ENCODE assay signal across 19 mouse cellular contexts in genomic region chr13:97955759-97956158, GRCm38 (mm10).
"Had no signal": no experiment of that assay in that cellular context is flagged by ENCODE, and none has a peak within 500 bp of the region (broad histone marks: within the 10 kb centered on the region; RNA-seq: fewer than 3 reads in every experiment).

No protein-coding gene starts in this region.

- H3K9me3 ChIP-seq: kidney, embryonic 15.5 days; limb, embryonic 10.5 days; limb, embryonic 13.5 days; liver, embryonic 12.5 days; liver, embryonic 15.5 days; lung, embryonic 15.5 days; megakaryocyte, embryonic 14.5 days; midbrain, embryonic 10.5 days had no signal

- H3K27ac ChIP-seq: kidney, embryonic 15.5 days; limb, embryonic 10.5 days; limb, embryonic 13.5 days; liver, embryonic 12.5 days; liver, embryonic 15.5 days; lung, embryonic 15.5 days; midbrain, embryonic 10.5 days had no signal

- H3K4me1 ChIP-seq: liver, embryonic 12.5 days; liver, embryonic 15.5 days; megakaryocyte, embryonic 14.5 days had no signal

- ATAC-seq: liver, embryonic 12.5 days; midbrain, embryonic 16.5 days had no signal

- H3K9ac ChIP-seq: kidney, embryonic 15.5 days; limb, embryonic 13.5 days; liver, embryonic 12.5 days; liver, embryonic 15.5 days; lung, embryonic 15.5 days had no signal

- H3K4me2 ChIP-seq: kidney, embryonic 15.5 days; limb, embryonic 13.5 days; liver, embryonic 12.5 days; liver, embryonic 15.5 days; lung, embryonic 15.5 days had no signal

- H3K4me3 ChIP-seq: kidney, embryonic 15.5 days; limb, embryonic 10.5 days; limb, embryonic 13.5 days; liver, embryonic 12.5 days; liver, embryonic 15.5 days; lung, embryonic 15.5 days; megakaryocyte, embryonic 14.5 days; midbrain, embryonic 10.5 days had no signal

- H3K27me3 ChIP-seq: kidney, embryonic 15.5 days; limb, embryonic 13.5 days; liver, embryonic 12.5 days; liver, embryonic 15.5 days; lung, embryonic 15.5 days had no signal

- H3K36me3 ChIP-seq: liver, embryonic 12.5 days; liver, embryonic 15.5 days had no signal

- DNase-seq: kidney, adult 8-10 months; kidney, postnatal 10 days; kidney, postnatal 36 days; layer of hippocampus, postnatal 36 days; liver; lung, adult 18-20 months; lung, postnatal 10 days; lung, postnatal 36 days; thymus, adult 18-20 months; thymus, postnatal 36 days had no signal
